Mouse (Mus musculus) T-helper 17 cell (primary cell): ENCODE results near the gene Vmn1r209.
"Not testable (repeated sequence)": the region's sequence is repeated elsewhere in the genome, so short reads cannot be mapped to it uniquely, and the experiment has no call there.

ENCODE experiments used
- in situ Hi-C, 2 experiments: fragments of 300-600 bp; cut with MboI, MseI; formaldehyde crosslinking; loops; 1 replicate in 1 of 2; 2 replicates in 1 of 2; pipeline ENCODE4 v1.15.1; 2025; ENCODE audit warnings: high pct_unique_total_duplicates in 2 of 2

Vmn1r209 gene

GRCm38 (mm10) chr13:22809582-22809981 is at the start of gene Vmn1r209:
TSS of gene Vmn1r209 (minus strand) at chr13:22809682.
- in situ Hi-C loops: not testable (repeated sequence)

GRCm38 (mm10) chr13:22857461-22857860 is 48.0 kb upstream of the Vmn1r209 start, which contains the start of gene Vmn1r211:
TSS of gene Vmn1r211 (minus strand) at chr13:22857561.
- in situ Hi-C loops: no loop called here

- in situ Hi-C loops: no loop called here
These were observed 45.3 kb upstream of the Vmn1r209 start for GRCm38 (mm10) chr13:22854760-22855159.

- in situ Hi-C loops: no loop called here
These were observed 37.3 kb upstream of the Vmn1r209 start for GRCm38 (mm10) chr13:22846798-22847197.

GRCm38 (mm10) chr13:22844304-22844703 is 34.8 kb upstream of the Vmn1r209 start:
- in situ Hi-C loops: not testable (repeated sequence)

GRCm38 (mm10) chr13:22831248-22831647 is 21.8 kb upstream of the Vmn1r209 start, which contains the start of gene Vmn1r210:
TSS of gene Vmn1r210 (minus strand) at chr13:22831348.
- in situ Hi-C loops: no loop called here

- in situ Hi-C loops: loop anchor here in 1 of 2 experiments (5.0 kb wide), 1 partner anchor 62 kb away; no protein-coding TSS in a partner anchor
These were observed 19.9 kb upstream of the Vmn1r209 start for GRCm38 (mm10) chr13:22829395-22829794.

GRCm38 (mm10) chr13:22821601-22822000 is 12.1 kb upstream of the Vmn1r209 start:
- in situ Hi-C loops: loop anchor here in 1 of 2 experiments (5.0 kb wide), 1 partner anchor 54 kb away; no protein-coding TSS in a partner anchor

GRCm38 (mm10) chr13:22788096-22788495 is 21.4 kb downstream of the Vmn1r209 start:
- in situ Hi-C loops: not testable (repeated sequence)

GRCm38 (mm10) chr13:22784159-22784558 is 25.3 kb downstream of the Vmn1r209 start:
- in situ Hi-C loops: not testable (repeated sequence)

GRCm38 (mm10) chr13:22777300-22777699 is 32.2 kb downstream of the Vmn1r209 start, which contains the start of gene Vmn1r208:
TSS of gene Vmn1r208 (minus strand) at chr13:22777400.
- in situ Hi-C loops: loop anchor here (5.0 kb wide), 1 partner anchor 80 kb away; no protein-coding TSS in a partner anchor

- in situ Hi-C loops: not testable (repeated sequence)
These were observed 37.9 kb downstream of the Vmn1r209 start for GRCm38 (mm10) chr13:22771592-22771991.
